Mouse (Mus musculus): ENCODE data around the gene Gm26661.

The Gm26661 gene

DNA sequence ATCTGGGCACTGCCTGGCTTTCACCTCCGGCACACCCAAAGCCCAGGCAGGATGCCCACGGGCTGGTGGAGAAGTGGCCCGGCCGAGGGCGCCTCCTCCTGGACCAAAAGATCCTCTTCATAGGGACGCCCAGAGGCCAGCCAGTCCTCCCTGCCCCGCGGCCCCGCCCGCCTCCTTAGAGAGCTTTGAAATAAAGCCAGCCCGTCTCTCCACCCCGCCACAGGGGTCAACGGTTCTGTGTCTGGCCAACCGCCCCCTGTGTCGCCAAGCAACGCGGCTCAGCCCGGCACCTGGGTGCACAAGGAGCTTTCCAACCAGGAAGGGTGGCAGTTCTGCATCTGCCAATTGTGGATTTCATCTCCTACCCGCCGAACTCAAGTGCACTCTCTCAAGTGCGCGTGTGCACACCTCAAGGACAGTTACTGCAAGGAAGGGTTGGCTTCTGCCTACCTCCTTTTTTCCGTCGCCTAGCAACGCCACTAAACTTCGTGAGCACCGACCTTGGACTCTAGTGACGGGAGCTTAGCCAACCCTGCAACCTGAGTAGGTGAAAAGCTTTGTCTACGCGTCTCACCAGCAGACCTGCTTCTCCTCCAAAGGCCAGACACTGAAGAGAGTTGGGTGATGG is at the start of gene Gm26661:
Gm26661 (plus strand) TSS at position 56 of the 628 bp plus-strand sequence.
- peak; percentile 53 for DNase-seq

DNA sequence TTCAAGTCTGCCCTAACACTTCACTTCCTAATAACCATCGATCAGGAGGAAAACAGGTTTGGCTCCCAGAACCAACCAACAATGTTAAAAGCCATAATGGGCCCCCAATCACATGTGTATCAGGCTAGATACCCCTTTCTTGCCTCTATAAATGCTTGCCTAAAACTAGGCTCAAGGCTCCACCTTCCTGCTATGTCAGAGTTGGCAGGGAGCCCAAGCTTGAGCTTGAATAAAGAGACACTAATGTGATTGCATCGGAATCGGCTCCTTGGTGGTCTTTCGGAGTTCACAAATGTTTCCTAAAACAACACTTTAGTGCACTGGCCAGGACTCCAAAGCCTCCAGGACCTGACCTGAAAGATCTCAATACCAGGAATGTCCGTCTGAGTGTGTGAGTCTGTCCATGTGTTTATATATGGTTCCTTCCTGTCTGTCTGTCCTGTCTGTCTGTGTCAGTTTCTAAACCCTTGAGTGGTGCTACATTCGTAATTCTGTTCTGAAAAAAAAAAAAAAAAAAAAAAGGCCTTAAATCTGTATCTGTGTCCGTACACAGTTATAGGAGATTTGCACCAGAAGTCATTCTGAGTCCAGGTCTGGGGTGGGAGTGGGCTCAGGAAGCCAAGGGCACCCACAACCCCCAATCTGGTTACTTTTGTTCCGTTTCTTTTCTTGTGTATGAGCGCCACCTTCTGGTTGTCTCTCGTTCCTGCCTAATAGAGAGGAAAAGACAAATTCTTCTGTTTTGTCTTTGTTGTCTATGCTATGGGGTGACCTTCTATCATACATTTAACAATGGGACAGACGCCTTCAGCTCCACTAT is 42.2 kb upstream of the Gm26661 start:
- DNase-seq: peak; percentile 14

DNA sequence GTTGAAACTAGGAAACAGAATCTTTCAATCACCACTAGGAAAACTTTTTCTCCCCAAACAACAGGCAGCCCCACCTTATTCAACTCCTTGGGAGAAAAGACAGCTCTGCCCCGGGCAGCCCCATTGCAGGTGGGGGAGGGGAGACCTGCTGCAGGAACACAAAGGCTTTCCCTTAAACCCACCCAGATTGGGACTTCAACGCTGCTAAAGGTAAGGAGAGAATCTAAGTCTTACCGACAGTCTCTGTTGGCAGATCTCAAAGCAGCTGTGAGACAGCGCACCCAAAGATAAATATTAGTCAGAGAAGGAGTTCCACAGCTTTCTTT is 41.7 kb upstream of the Gm26661 start:
- DNase-seq: no peak

DNA sequence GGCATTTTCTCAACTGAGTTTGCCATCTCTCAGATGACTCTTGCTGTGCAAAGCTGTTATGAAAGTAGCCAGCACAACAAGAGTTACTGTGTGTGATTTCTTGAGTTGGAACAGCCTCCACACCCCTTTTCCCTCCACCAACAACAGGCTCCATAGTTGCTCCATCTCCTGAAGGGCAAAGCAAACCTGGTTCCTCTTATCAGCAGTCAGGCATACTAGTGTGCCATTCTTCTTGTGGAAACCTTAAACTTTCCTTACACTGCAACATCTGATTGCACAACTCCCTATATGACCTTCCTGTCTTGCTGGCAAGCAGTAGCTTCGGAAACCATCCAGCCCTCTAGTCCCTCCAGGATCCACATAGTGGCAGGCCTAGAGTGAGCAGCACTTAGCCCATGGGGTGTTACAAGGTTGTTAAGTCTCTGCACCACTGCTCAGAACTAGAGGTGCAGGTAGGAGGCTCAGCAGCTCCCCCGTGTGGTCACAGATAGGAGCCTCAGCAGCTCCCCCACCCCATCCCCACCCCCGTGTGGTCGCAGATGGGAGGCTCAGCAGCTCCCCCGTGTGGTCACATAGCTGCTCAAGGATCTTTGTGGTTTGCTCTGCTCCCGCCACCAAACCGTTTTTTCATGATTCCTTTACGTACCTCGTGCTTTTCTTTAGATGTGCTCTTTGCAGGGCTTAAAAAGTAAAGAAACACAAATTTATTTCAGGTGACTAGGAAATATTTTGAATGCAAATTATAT is 25.6 kb upstream of the Gm26661 start:
- peak; percentile 80 for DNase-seq

- peak; percentile 67 for DNase-seq
Measured at GRCm38 (mm10) chr14:7773714-7774389, 17.5 kb upstream of the Gm26661 start.

DNA sequence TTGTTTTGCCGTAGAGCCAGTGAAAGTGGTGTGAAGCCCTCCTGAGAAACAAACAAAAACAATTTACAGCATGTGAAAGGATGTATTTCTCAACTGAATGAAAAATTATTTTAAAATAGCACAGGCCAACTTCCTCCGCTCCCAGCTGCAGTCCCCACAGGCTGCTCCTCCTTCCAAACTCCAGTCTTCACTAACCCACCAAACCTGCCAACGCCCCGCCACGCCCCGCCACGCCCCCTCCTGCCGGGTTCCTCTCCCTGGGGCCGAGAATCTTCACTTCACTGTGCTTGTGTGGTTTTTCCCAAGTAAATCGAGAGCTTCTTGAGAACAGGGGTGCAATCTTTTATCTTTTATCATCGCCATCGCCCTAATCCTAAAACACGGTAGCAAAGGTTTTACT is 5.3 kb upstream of the Gm26661 start:
- no peak for DNase-seq

GRCm38 (mm10) chr14:7789266-7790030 is 1.9 kb upstream of the Gm26661 start:
- peak; percentile 40 for DNase-seq

DNA sequence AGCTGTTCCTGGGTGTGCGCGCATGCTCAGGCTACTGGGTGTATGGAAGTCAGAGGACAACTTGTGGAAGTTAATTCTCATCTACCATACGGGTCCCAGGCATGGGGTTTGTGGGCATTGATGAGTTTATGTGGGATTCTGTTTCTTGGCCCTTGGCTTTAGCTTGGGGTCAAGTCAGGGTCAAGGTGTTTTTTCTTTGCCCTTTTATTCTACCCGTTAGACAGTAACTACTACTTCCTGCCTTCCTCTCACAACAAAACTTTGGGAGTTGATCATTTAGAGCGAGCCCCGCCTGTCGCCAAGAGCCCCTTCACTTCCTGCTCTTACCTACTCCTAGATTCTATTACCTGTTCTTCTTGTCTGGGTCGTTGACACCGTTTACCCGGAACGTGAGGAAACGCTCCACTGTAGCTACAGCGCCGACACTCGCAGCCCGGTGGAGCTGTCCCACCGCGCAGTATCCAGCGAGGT is 291 bp upstream of the Gm26661 start:
- no peak for DNase-seq

DNA sequence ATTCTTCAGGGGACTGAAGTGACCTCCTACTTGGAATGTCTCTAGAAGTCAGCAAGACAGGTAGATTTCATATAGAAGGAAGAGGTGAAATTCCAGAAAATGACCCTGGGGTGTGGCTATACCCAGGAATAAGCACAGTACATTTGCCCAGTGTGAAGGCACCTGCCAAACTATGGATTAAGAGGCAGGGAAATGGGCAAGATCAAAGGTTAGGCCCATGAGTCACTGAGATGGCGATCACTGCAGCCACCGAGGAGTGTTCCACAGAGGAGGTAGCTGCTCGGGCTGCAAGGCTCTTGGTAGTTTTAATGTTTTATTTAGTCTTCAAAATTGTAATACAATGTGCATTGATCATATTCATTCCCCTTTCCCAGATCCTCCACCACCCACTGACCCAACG is 4.6 kb downstream of the Gm26661 start:
- no peak for DNase-seq

GRCm38 (mm10) chr14:7800611-7801010 is 9.2 kb downstream of the Gm26661 start:
- DNase-seq: no peak

DNA sequence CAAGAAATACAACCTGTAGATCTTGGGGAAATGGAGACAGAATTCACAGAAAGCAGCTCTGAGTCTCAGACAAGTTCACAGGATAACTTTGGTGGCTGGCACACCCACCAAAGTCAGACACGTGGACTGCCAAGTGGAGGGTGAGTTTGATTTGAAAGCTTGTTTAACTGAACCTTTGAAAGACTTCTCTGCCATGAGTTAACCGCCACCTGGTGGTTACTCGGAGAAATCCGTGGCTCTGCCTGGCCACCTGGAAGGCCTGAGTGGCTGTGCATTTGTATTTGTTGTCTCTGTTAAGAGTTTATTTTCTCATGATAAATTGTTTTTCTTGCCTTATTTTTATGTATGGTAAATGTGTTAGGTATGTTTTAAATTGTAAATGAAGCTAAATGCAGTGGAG is 10.4 kb downstream of the Gm26661 start:
- peak; percentile 30 for DNase-seq

GRCm38 (mm10) chr14:7803874-7804557 is 12.6 kb downstream of the Gm26661 start:
- no peak for DNase-seq

- DNase-seq: no peak
Measured at GRCm38 (mm10) chr14:7804558-7804905, 13.1 kb downstream of the Gm26661 start.

GRCm38 (mm10) chr14:7807711-7808110 is 16.3 kb downstream of the Gm26661 start:
- no peak for DNase-seq

GRCm38 (mm10) chr14:7808501-7808981 is 17.2 kb downstream of the Gm26661 start:
- DNase-seq: no peak

- no peak for DNase-seq
Measured at GRCm38 (mm10) chr14:7809043-7809955, 17.9 kb downstream of the Gm26661 start.

DNA sequence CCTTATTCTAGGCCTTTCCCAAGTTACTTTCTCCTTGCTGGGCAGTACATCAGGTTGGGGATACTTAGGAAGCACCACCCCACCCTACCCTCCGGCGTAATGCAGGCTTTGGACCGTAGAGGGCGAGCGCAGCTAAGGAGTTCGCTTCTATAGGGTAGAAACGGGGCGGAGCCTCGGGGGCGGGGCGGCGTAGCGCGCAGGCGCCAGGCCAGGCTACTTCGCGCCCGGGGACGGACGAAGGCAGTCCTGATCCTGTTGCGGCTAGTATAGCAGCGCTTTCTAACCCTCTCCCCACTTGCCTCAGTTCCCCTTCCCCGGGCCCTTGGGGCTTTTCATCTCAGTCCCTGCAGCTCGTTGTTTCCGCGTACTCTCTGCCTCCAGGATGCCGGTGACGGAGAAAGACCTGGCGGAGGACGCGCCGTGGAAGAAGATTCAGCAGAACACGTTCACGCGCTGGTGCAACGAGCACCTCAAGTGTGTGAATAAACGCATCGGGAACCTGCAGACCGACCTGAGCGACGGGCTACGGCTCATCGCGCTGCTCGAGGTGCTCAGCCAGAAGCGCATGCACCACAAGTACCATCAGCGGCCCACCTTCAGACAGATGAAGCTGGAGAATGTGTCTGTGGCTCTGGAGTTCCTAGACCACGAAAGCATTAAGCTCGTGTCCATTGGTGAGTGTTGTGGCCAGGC is 26.5 kb downstream of the Gm26661 start, which contains the start of gene Flnb:
Flnb (plus strand) TSS at position 188 of the 693 bp plus-strand sequence.
- DNase-seq: peak; percentile 96

DNA sequence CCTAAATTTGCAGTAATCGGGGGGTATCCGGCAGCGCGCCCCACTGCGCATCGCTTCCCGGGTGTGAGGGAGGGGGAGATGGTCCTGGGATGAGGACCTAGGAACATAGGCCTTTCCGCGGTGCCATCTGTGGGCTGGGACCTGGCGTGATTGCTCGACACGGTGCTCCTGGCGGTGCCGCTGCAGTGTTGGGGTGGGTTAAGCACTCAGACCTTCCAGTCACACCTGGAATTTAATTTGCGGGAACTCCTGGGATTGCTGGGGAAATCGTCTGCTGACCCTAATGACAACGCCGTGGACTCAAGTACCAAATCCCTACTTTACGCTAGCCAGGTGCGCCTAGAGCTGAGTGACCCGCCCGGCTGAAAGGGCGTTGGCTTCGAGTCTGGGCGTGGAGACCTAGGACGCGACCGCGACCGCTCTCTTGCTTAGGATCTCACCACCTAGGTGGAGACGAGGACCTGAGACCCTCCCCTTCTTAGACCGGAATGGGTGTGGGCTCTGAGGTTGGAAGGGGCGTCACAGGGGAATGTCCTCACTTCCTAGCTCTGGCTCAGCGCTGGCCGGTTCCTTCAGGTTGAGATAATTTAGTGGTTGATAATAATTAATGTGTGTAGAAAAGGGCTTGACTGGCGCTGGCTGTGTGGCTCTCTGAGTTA is 27.2 kb downstream of the Gm26661 start:
- no peak for DNase-seq

DNA sequence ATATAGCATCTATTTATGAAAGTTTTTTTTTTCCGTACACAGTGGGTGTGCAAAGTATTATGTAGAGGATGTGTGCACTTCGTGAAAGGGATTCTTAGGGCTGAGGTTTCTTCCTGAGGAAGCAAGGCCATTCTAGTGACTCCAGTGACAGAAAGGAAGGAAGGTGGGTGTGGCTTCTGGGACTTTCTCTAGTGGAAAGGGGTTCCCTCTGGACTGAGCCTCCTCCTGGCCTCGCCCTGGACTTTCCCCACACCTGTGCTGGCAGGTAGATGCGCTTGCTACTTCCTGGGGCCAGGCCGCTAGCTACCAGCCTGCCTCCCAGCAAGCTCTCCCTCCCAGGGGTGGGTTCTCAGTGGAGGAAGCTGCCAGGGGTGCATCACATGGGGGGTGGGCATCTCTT is 28.1 kb downstream of the Gm26661 start:
- DNase-seq: no peak

All from right cerebral cortex, adult 18-20 months (tissue).